Mouse (Mus musculus) megakaryocyte, embryonic 14.5 days (primary cell): ENCODE measurements around the gene Arhgef39.

Experiments
- FLI1 ChIP-seq: IDR thresholded peaks from 2 replicates; pipeline ENCODE4 v1.6.1; 2012; ENCODE audit warnings: low read length, inconsistent platforms, mixed read lengths
- GATA1 ChIP-seq: IDR thresholded peaks from 3 replicates; pipeline ENCODE4 v1.6.1; 2012; ENCODE audit warnings: mixed read lengths, low read length, inconsistent platforms, borderline replicate concordance

DNA sequence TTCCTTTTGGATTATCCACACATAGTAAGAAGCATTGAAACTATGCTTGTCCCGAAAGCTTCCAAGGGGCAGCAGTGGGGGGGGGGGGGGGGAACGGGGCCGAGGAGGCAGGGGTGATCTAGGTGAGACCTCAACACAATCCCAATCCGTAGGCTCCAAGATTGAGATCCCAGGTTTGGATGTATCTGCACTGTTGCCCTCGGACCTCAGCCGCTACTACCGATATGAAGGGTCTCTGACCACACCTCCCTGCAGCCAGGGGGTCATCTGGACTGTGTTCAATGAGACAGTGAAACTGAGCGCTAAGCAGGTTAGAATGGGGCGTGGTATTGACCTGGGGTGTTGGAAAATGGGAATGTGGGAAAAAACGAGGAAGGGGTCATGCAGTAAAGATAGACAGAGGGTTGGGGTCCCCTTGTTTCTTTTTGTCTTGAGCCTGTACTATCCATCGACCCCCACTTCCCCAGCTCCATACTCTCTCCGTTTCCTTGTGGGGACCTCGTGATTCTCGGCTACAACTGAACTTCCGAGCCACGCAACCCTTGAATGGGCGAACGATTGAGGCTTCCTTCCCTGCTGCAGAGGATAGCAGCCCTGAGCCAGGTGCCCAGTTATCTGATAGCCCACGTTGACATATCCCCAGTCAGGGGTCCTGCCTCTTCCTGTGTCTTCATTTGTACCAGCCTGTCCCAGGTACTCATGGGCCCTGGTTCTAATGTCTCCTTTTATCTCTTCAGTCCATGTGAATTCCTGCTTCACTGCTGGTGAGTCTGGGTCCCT, 12.4 kb upstream of the Arhgef39 start:
- TF ChIP-seq GATA1, result no peak
- TF ChIP-seq FLI1, result no peak
